8 mouse cellular contexts compared by ENCODE assay signal in the genomic region with DNA sequence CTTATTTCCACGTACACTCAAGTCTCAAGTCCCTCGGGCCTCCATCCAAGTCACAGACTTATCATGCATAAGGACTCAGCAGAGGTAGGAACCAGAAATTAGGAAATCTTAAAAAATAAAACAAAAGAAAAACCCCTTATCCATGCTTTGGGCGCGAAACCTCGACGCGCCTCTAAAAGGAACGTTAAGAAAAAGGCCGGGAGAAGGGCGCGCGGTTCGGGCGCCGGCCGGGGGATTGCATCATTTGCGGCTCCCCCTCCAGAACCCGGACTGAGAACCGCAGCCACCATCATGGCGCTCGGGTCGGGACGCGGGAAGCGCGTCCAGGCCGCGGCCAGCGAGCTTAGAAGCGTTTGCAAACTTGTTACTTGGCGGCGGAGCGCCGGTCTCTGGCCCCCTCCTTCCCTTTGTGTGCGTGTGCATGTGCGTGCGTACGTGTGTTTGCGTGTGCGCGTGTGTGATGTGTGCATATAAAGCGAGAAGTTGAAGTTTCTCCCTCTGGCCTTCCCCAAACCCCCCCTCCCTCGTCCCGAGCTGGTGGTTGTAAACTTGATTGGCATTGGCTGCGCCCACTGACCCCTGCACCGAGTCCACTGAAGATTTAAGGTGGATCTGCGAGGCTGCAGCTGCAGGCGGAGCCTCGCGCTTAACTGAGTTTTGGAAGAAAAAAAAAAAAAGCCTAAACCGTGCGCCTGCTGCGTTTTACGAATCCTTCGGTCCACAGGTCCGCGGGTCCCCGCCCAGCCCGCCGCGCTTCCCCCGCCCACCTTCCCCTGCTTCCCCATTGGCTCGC. TPM values are rescaled to one million over a fixed set of nuclear protein-coding genes. Genes with fewer than 3 reads are reported as not detected.
DNase-seq lines count a peak whose midpoint lies in the region; ATAC-seq and TF ChIP-seq lines count a peak whose summit lies in the region.

No protein-coding gene starts in this region.

- peak overlapping the region; percentile 98 for H3K27ac ChIP-seq in embryonic facial prominence, embryonic 10.5 days (replicated peaks)
- peak overlapping the region; percentile 100 for H3K27ac ChIP-seq in limb, embryonic 15.5 days
- H3K27ac ChIP-seq in midbrain, postnatal 0 days (ENCODE audit: low read depth, low read length): peak overlapping the region; percentile 63

- H3K4me1 ChIP-seq in embryonic facial prominence, embryonic 10.5 days: peaks cover 55% of the 10 kb centered on the region
- H3K4me1 ChIP-seq in limb, embryonic 15.5 days: peaks cover 35% of the 10 kb centered on the region
- no peaks in the 10 kb centered on the region for H3K4me1 ChIP-seq in midbrain, postnatal 0 days (ENCODE audit: insufficient read depth, low read length)

- TF ChIP-seq CTCF in midbrain, postnatal 0 days (IDR thresholded peaks at IDR 0.05): no peak

- peak overlapping the region; percentile 79 for H3K4me2 ChIP-seq in limb, embryonic 15.5 days
- peak overlapping the region; percentile 97 for H3K4me2 ChIP-seq in midbrain, postnatal 0 days (ENCODE audit: low read depth, low read length, poor library complexity, severe bottlenecking)

- no peaks in the 10 kb centered on the region for H3K9me3 ChIP-seq in embryonic facial prominence, embryonic 10.5 days
- H3K9me3 ChIP-seq in limb, embryonic 15.5 days: no peaks in the 10 kb centered on the region
- H3K9me3 ChIP-seq in midbrain, postnatal 0 days (ENCODE audit: low read length): no peaks in the 10 kb centered on the region

- WGBS in embryonic facial prominence, embryonic 10.5 days: under 1% methylated on average over 63 of the region's 63 CpGs
- under 1% methylated on average over 63 of the region's 63 CpGs for WGBS in limb, embryonic 15.5 days
- under 1% methylated on average over 62 of the region's 63 CpGs for WGBS in midbrain, postnatal 0 days

- H3K4me3 ChIP-seq in embryonic facial prominence, embryonic 10.5 days: peak overlapping the region; percentile 68
- peak overlapping the region; percentile 58 for H3K4me3 ChIP-seq in limb, embryonic 15.5 days
- peak overlapping the region; percentile 66 for H3K4me3 ChIP-seq in midbrain, postnatal 0 days (ENCODE audit: low read depth, low read length)

- no peaks in the 10 kb centered on the region for H3K27me3 ChIP-seq in embryonic facial prominence, embryonic 10.5 days (replicated peaks; ENCODE audit: low read depth, poor library complexity, severe bottlenecking)
- no peaks in the 10 kb centered on the region for H3K27me3 ChIP-seq in limb, embryonic 15.5 days
- H3K27me3 ChIP-seq in midbrain, postnatal 0 days (ENCODE audit: insufficient read depth, low read length): no peaks in the 10 kb centered on the region

- peak; percentile 94 for ATAC-seq in limb, embryonic 15.5 days (ENCODE audit: insufficient number of reproducible peaks, low FRiP score, low TSS enrichment, low read depth)
- ATAC-seq in midbrain, postnatal 0 days (ENCODE audit: low FRiP score): peak; percentile 85

- peaks cover 11% of the 10 kb centered on the region; the same call in 1 of the 2 replicates for H3K36me3 ChIP-seq in embryonic facial prominence, embryonic 10.5 days (replicated peaks)
- H3K36me3 ChIP-seq in limb, embryonic 15.5 days: no peaks in the 10 kb centered on the region
- no peaks in the 10 kb centered on the region for H3K36me3 ChIP-seq in midbrain, postnatal 0 days (ENCODE audit: insufficient read depth, low read length)

- H3K9ac ChIP-seq in limb, embryonic 15.5 days: peak overlapping the region; percentile 73
- H3K9ac ChIP-seq in midbrain, postnatal 0 days (replicated peaks; ENCODE audit: low read length, poor library complexity, severe bottlenecking): peak overlapping the region; percentile 64

- DNase-seq in 3T3-L1 (ENCODE audit: low read depth, low spot score): peak; percentile 99
- peak; percentile 94 for DNase-seq in adrenal gland, postnatal 14 days
- DNase-seq in embryonic facial prominence, embryonic 10.5 days (ENCODE audit: low spot score): peak; percentile 95
- peak; percentile 99 for DNase-seq in heart, adult 11 months
- peak; percentile 95 for DNase-seq in kidney, adult 11 months
- peak; percentile 94 for DNase-seq in midbrain, postnatal 0 days (ENCODE audit: low spot score)
- DNase-seq in spleen, postnatal 10 days (ENCODE audit: low spot score in 2 of 2): peak; percentile 81 to 88

RNA-seq across cellular contexts. Expression of a gene that starts 8.1 kb away (rescaled TPM):
- total RNA-seq in adrenal gland, postnatal 14 days (2021): 42.8 and 48.0 TPM in 2 replicates
- 15.3 and 16.7 TPM in 2 replicates for polyA plus RNA-seq in embryonic facial prominence, embryonic 10.5 days (2016; fragmentation: Nextera tagmentation; extraction: Ambion mirVana)
- polyA plus RNA-seq in limb, embryonic 15.5 days (2015; fragmentation: Nextera tagmentation; extraction: Ambion mirVana): 19.4 and 20.5 TPM in 2 replicates
- total RNA-seq in midbrain, postnatal 0 days (2014; rRNA removed): 48.5 and 58.8 TPM in 2 replicates
- 23.9 and 25.6 TPM in 2 replicates for polyA plus RNA-seq in midbrain, postnatal 0 days (2015; fragmentation: Nextera tagmentation; extraction: Ambion mirVana)

RNA-seq across cellular contexts. Expression of a gene that starts 29.9 kb away (rescaled TPM):
- total RNA-seq in adrenal gland, postnatal 14 days (2021): 10.0 and 11.8 TPM in 2 replicates
- polyA plus RNA-seq in embryonic facial prominence, embryonic 10.5 days (2016; fragmentation: Nextera tagmentation; extraction: Ambion mirVana): 14.5 and 16.1 TPM in 2 replicates
- polyA plus RNA-seq in limb, embryonic 15.5 days (2015; fragmentation: Nextera tagmentation; extraction: Ambion mirVana): 7.2 and 7.7 TPM in 2 replicates
- total RNA-seq in midbrain, postnatal 0 days (2014; rRNA removed): 32.1 and 34.2 TPM in 2 replicates
- 38.5 and 41.6 TPM in 2 replicates for polyA plus RNA-seq in midbrain, postnatal 0 days (2015; fragmentation: Nextera tagmentation; extraction: Ambion mirVana)

RNA-seq across cellular contexts. Expression of a gene that starts 53.2 kb away (rescaled TPM):
- 12.0 and 18.0 TPM in 2 replicates for total RNA-seq in adrenal gland, postnatal 14 days (2021)
- 2.6 and 2.7 TPM in 2 replicates for polyA plus RNA-seq in embryonic facial prominence, embryonic 10.5 days (2016; fragmentation: Nextera tagmentation; extraction: Ambion mirVana)
- 5.4 and 5.9 TPM in 2 replicates for polyA plus RNA-seq in limb, embryonic 15.5 days (2015; fragmentation: Nextera tagmentation; extraction: Ambion mirVana)
- 5.8 and 6.1 TPM in 2 replicates for total RNA-seq in midbrain, postnatal 0 days (2014; rRNA removed)
- polyA plus RNA-seq in midbrain, postnatal 0 days (2015; fragmentation: Nextera tagmentation; extraction: Ambion mirVana): 4.3 and 5.1 TPM in 2 replicates

Comparison
In these comparisons a context has a peak if more than half of its experiments do, and no peak if none do; other contexts are left out.
1. Peak in every context shown above with its lines: DNase-seq, ATAC-seq, H3K4me3 ChIP-seq and H3K27ac ChIP-seq.